Mouse (Mus musculus): ENCODE measurements around the gene Rgsl1. TPM values are rescaled to one million over a fixed set of nuclear protein-coding genes. Genes with fewer than 3 reads are reported as not detected.
"Not testable (repeated sequence)": the region's sequence is repeated elsewhere in the genome, so short reads cannot be mapped to it uniquely, and the experiment has no call there.

The Rgsl1 gene
- total RNA-seq, 2 experiments from 2014 or later, result 0.23 TPM; not detected in 1

DNA sequence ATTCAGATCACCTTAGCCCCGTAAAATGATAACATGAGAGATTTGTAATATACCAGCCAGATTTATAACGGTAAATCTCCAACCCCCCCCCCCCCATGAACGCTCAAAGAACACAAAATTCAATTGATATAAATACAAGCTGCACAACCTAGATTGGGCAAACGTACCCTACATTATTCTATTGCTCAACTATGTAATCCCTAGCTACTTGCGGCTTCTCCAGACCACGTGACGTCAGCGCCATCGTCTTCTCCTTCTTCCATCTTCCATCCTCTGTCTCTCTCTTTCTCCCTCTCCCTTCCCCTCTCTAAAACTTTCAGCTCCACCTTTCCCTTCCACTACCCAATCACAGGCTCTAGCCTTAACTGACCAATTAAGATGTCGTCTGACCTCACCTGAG lies 65.7 kb downstream of the Rgsl1 start:
- no peak for DNase-seq
- intact Hi-C loops (cut with DNase I), result no loop called here

DNA sequence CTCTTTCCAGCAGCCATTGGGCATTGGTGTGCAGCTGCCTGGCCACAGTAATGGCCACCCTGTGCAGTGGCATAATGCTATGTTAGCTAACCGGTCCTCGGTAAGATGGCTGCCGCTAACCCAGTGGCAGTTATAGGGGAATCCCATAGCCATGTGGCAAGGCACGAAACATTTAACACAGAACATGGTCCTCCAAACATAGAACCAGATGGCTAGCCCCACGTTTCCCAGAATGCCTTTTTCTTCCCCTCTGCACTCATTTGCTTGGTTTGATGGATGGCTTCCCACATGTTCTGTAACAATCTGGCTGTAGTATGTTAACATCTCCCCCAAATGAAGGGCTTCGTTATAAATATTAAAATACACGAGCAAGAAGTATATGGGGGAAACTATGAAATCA lies 67.7 kb downstream of the Rgsl1 start:
- no peak for DNase-seq
- intact Hi-C loops (cut with DNase I), result no loop called here

DNA sequence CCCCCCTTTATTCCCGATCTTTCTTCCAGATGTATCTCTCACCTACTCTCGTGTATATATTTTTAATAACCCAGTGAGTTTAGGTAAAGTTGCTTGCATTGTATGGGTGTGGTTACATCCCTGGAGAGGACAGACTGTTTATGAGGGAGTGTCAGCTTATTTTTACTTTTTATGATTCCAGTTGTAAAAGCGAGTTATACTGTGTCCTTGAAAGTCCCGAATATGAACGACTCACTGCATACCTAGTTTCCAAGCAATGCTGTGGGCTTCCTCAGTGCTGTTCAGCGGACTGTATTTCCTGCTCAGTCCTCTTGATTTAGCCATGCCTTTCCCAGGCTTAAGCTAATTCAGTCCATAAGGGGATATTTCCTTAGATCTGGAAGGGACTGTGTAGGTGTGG lies 68.8 kb downstream of the Rgsl1 start:
- intact Hi-C loops (cut with DNase I), result no loop called here
- no peak for DNase-seq

DNA sequence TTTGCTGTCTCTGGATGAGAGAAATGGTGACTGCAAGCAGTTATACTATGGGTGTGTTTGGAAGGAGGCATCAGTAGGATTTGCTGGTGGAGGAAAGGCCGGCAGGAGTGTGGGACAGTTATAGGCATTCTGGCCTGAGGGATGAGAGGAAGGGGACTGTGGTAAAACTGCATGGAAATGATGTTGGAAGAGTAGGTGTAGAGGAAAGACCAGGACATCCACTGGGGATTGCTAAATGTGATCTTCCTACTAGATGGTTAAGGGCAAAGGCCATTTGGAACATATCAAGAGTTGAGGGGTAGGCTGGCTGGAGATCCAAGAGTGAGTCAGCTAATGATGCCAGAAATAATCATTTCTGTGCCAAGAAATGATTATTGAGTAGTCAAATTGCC lies 73.2 kb downstream of the Rgsl1 start:
- intact Hi-C loops (cut with DNase I), result no loop called here

DNA sequence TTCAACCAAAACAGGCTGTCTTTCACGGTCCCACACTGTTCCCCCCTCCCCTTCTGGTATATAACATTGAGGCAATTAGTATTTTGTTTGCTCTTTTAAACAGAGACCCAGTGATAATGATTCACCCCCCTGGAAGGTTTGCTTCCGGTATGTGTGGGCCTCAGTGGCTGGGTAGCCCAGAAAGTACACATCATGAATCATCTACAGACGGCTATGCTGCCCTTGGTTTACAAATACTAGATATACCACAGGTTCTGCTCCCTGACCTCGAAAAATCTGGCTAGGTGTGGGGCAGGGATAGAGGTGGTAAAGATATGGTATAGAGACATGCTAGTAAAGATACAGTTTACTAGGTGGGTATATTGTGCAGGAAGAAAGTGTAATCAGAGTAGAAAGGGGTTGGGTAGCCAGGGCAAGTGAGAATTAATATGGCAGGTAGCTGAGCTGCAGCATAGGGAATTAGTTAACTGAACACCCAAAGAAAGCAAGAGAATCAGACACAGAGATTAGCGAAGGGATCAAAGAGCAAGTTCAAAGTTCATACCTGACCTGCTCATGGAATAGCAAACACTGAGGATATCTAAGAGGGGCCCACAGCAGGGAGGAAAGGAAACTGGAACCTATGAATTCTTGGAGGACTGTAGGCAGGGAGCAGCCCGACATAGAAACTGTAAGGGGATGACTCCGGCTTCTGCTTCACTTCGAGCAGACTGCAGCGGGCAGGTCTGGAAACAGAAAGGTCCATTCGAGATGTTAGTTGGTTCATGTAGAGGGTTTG lies 73.8 kb downstream of the Rgsl1 start:
- intact Hi-C loops (cut with DNase I), result no loop called here
- no peak for DNase-seq

More for the DNA sequence above, 73.2 kb downstream of the Rgsl1 start:
- no peak for DNase-seq

DNA sequence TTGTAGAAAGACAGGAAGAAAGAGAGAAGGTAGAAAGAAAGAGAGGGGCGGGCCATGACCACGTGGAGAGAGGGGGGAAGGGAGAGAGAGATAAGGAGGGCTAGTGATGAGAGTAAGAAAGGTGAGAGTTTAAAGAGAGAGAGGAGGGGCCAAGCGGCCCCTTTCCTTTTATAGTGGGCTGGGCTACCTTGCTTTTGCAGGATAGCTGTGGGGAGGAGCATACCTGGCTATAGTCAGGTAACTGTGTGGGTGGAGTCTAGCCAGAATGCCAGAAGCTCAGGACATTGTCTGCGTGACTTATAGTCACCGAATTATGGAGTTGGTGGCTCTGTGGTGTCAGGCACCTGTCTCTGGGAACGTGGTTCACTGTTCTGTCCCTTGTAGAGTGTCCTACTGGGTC lies 74.4 kb downstream of the Rgsl1 start:
- DNase-seq; intact Hi-C loops (cut with DNase I): not testable (repeated sequence)

DNA sequence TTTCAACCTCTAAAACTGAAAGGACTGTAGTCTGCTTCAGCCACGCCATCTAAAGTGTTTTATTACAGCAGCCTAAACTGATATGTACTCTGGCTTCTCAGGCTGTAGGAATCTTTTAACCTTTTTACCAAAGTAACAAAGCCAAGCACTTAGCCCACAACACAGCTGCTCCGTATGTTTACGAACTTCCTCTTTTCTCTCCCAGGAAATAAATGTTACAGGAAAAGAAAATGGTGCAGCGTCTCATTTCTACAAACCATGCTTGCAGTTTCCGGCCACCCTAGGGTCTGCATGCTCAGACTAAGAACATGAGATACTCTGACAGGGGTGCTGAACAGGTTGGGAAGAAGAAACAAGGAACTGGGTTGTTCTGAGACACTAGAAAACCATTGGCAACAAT lies 75.5 kb downstream of the Rgsl1 start:
- intact Hi-C loops (cut with DNase I), result no loop called here
- no peak for DNase-seq

DNA sequence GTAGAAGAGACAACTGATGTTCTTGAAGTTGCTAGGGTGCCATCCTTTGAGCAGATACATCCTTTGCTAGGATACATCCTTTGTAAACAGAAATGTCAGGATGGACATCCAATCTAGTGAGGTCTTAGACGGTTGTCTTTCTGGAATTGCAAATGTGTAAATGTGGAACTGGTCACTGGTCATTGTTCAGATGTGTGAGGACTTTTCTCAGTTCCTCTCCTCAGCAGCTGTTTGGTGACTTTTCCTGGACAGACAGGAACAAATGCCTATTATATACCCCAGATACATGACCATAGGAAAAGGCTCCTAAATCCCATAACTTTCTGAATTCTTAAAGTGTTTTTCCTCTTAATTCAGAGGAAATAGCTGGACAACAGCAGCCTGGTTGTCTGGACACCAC lies 76.7 kb downstream of the Rgsl1 start:
- intact Hi-C loops (cut with DNase I), result no loop called here
- no peak for DNase-seq

DNA sequence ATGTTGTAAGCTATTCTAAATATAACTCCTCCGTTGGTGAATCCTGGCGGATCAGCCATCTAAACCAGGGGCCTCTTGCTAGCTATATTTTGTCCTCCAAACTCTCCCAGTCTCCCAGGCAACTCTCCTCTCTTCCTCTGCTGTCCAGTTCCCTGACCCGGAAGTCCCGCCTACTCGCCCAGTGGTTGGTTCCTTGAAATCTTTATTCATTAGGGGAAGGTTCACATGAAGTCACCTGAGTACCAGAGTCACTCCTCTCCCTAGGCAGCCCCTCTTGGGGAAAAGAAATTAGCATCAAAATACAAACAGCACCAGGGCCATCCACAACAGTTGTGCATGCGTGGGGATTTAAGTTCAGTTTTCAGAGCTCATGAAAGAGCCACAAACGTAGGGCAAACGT lies 77.6 kb downstream of the Rgsl1 start:
- intact Hi-C loops (cut with DNase I), result no loop called here

DNA sequence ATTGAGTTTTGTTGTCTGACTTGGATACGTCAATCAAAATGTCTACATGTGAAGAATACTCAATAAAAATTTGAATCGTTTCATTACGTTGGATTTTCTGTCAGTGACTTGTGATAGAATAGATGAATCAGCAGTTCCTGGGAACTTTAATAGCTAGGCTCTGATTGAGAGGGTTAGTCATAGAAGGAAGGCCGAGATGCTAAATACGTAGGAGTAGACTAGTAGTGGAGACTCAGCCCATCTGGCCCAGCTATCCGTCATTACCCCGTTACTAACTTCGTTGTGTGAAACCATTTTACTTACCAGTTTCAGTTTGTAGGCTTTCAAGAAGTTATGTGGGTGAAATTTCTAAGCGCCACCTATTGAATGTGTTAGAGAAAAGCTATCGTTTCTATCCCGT lies 79.8 kb downstream of the Rgsl1 start:
- intact Hi-C loops (cut with DNase I), result no loop called here

More for the DNA sequence above, 77.6 kb downstream of the Rgsl1 start:
- no peak for DNase-seq

DNA sequence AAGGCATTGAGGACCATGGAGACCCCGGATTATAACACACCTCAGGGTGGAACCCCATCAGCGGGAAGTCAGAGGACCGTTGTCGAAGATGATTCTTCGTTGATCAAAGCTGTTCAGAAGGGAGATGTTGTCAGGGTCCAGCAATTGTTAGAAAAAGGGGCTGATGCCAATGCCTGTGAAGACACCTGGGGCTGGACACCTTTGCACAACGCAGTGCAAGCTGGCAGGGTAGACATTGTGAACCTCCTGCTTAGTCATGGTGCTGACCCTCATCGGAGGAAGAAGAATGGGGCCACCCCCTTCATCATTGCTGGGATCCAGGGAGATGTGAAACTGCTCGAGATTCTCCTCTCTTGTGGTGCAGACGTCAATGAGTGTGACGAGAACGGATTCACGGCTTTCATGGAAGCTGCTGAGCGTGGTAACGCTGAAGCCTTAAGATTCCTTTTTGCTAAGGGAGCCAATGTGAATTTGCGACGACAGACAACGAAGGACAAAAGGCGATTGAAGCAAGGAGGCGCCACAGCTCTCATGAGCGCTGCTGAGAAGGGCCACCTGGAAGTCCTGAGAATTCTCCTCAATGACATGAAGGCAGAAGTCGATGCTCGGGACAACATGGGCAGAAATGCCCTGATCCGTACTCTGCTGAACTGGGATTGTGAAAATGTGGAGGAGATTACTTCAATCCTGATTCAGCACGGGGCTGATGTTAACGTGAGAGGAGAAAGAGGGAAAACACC lies 90.0 kb downstream of the Rgsl1 start:
- intact Hi-C loops (cut with DNase I), result no loop called here
- DNase-seq, result no peak

More for the DNA sequence above, 79.8 kb downstream of the Rgsl1 start:
- DNase-seq, result no peak

DNA sequence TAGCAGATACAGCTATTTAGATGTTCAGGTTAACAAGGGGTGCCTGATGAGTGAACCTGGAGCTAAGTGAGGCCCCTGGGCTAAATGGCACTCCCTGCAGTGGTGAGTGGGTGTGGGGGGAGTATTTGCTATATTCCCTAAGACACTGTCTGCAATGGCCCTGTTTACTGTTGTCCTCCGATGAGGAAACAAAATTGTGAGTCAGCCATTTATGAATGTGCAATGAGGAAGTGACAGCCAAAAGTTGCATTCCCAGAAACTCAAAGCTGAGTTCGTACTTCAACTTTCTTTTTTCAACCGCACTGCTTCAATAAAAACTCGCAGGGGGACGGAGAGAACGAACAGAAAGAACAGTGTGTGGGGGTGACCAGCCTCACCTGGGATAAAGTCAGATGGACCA lies 91.4 kb downstream of the Rgsl1 start:
- DNase-seq, result no peak
- intact Hi-C loops (cut with DNase I), result no loop called here

DNA sequence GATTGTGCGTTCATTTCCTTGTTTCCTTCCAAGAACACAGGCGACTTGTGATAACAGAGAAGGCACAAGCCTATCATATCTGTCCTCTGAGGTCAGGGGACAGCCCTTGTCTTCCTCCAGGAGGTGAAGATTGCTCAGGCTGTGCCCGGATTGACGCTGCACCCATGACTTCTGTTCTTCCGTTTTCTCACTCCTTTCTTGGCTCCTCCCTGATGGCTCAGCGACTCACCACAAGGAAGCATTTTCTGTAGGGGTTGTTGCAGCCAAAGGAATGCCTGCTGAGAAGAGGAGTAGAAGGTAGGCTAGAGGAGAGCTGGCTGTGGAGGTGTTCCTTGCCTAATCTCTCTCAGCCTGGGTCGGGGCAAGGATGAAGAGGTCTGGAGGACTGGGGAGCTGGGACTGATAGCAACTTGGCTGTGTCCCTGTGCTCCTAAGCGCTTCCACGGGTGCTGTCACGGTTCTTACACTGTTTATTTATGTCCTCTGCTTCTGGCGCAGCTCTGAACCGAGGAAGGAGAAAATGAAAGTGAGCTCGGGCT lies 92.1 kb downstream of the Rgsl1 start:
- no peak for DNase-seq
- intact Hi-C loops (cut with DNase I), result no loop called here

DNA sequence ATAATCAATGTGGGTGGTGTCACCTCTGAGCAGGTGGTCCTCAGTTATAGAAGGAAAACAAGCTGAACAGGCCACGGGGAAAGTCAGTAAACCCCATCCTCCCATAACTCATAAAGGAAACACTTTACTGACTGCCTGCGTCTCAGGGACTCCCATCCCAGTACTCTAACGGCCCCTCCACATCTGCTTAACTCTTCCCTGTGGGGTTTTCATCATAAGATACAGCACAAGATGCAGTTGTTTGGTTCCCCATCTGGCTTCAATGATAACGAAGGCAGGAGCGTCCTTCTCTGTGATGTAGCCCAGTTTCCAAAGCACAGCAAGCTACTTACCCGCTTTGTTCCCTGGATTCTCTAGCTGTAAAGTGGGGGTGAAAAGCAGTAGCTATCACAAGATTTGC lies 93.9 kb downstream of the Rgsl1 start:
- intact Hi-C loops (cut with DNase I), result no loop called here
- DNase-seq, result no peak

DNA sequence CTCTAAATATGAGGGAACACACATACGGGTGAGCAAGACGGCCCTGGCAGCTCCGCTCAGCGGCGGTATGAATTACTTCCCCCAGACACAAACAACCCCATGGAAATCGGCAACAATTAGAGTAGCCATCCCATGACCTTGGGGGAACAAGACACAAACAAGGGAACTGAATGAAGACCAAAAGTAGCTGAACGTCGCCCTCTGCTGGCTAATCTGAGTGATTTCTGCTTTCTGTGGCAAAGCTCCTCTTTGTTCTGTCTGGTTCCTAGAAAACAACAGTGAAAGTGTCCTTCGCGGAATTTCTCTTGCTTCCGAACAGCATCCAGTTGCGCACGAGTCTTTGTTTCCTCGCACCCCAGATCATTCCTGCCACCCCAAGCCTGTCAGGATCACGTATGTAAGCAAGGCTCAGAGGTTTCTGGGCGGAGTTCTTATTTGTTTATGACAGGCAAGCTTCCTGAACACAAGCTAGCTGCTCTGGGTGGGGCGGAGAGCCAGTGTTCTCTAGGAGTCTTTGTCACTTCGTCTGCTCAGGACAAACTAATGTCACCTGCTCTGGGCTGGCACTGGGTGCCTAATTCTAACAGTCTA lies 94.6 kb downstream of the Rgsl1 start, which contains the start of gene Rnasel:
Gene Rnasel (plus strand): TSS at position 216 of the 591 bp plus-strand sequence.
- DNase-seq, result peak; percentile 33 to 50
- intact Hi-C loops (cut with DNase I), result loop anchor here (5.0 kb wide), 1 partner anchor 433 kb away; no protein-coding TSS in a partner anchor

DNA sequence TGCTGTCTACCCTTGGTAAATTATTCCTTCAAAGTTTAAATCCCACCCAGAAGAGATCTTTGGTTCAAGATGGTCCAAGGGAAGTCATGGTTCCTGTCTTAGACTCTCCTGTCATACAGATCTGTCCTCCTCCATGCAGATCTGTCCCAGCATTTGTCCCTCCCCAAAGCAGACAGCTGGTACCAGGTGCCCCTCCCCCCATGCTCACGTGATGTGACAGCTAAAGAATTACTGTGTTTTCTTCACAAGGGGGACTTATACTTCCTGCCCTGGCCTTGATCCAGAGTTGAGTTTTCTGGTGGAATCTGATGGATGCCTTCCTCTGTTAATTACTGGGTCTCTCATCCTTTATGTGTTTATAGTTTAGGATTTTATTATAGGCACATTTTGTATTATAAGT lies 95.4 kb downstream of the Rgsl1 start:
- no peak for DNase-seq
- intact Hi-C loops (cut with DNase I), result loop anchor here (5.0 kb wide), 1 partner anchor 434 kb away; no protein-coding TSS in a partner anchor

DNA sequence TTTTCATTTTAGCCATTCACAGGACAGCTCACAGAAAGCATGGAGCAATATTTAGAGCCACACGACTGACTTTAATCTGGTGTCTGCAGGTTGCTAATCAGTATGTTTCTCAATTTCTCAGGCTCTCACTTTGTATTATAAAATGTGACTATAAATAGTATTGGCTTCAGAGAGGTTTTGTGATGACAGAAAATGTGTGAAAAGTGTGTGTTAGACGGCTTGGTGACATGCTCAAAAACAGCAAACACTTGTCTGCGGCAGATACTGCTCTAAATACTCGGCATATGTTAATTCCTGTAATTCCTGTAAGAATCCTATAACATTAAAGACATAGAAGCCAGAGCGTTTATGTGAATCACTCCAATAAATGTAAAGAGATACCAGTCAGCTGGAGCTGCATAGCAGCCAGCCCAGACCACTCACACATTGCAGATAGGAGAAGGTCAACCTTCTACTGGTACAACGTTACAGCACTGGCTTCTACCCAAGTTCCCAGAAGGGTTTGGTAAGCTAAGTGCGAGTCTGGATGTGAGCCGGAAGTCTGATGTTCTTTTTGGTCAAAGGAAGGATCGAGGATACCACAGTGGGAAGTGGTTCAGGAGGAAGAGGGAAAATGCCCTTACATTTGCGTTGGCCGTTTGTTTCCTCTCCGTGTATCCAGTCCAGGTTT lies 95.9 kb downstream of the Rgsl1 start:
- DNase-seq, result no peak
- intact Hi-C loops (cut with DNase I), result loop anchor here (5.0 kb wide), 1 partner anchor 434 kb away; no protein-coding TSS in a partner anchor

DNA sequence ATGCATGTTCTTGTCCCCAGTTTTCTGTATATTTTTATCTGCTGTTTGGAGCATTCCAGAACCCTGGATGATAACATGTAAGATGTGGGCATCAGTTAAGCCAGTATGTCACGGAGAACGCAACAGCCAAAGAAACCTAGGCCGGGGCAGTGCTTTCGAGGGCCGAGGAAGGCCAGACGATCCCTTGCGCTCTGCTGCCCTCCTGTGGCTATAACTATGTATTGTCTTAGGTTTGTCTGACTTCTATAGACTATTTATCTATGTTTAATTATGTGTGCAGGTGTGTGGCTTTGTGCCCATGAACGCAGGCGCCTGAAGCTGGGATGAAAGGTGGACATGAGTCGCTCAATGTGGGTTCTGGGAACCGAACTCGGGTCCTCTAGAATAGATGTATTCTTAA lies 97.2 kb downstream of the Rgsl1 start:
- DNase-seq, result peak in 1 of 2 experiments; percentile 54
- intact Hi-C loops (cut with DNase I), result loop anchor here (1.0 to 5.0 kb wide), 2 partner anchors 189 to 436 kb away; no protein-coding TSS in a partner anchor

DNA sequence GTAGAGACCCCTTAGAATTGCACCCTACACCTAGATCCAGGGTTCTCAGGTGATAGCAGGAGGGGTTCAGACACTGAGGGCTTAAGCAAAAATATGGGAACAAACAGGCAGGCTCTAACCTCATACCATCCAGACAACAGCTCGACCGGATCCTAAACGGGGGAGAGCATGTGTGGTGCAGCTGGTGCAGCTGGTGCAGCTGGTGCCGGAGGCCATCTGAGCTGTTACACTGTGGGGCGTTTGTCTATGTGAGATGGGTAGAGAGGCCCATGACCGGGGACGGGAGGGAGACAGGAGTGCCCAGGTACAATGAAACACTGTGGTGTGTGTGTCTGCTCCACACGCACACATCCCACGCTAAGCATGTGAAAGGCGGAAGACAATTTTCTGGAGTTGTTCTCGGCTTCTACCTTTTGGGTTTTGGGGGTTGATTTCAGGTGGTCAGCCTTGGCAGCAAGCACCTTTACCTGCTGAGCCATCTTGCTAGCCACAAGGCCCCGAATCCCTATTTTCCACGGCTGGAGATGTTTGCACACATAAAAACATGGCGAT lies 97.7 kb downstream of the Rgsl1 start:
- intact Hi-C loops (cut with DNase I), result loop anchor here (1.0 to 5.0 kb wide), 2 partner anchors 189 to 436 kb away; no protein-coding TSS in a partner anchor
- DNase-seq, result no peak
